ENCODE assay signal across 23 mouse cellular contexts in the genomic region with DNA sequence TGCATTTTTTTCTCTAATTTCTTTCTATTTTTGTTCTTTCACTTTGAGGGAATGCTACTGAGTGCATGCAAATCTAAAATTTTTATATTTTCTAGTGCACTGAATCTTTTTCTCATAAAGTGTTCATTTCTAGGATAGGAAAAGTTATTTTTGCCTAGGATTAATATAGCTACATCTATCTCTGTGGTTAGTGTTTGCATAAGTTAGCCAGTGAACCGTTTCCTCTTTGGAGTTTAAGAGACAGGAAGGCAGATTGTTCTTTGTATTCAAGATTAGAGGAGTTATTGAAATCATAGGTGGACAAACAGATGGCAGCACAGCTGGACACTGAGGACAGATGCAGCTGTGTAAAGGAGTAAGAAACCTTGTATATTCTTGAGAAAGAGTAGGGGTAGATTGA. TPM values are rescaled to one million over a fixed set of nuclear protein-coding genes. Genes with fewer than 3 reads are reported as not detected.
"Had no signal": no experiment of that assay in that cellular context is flagged by ENCODE, and none has a peak within 500 bp of the region (broad histone marks: within the 10 kb centered on the region; RNA-seq: fewer than 3 reads in every experiment).

No protein-coding gene starts in this region.

- H3K4me1 ChIP-seq: midbrain, embryonic 13.5 days; neural tube, embryonic 13.5 days; neural tube, embryonic 15.5 days; stomach, embryonic 15.5 days had no signal

- H3K36me3 ChIP-seq: midbrain, embryonic 13.5 days; neural tube, embryonic 13.5 days; neural tube, embryonic 15.5 days; stomach, embryonic 15.5 days had no signal

- H3K9ac ChIP-seq: liver, embryonic 14.5 days; lung, embryonic 14.5 days; midbrain, embryonic 13.5 days; neural tube, embryonic 13.5 days; neural tube, embryonic 15.5 days; stomach, embryonic 15.5 days had no signal

- H3K27ac ChIP-seq: liver, embryonic 14.5 days; midbrain, embryonic 13.5 days; neural tube, embryonic 13.5 days; neural tube, embryonic 15.5 days; stomach, embryonic 15.5 days; stomach, postnatal 0 days had no signal

- H3K27me3 ChIP-seq: megakaryocyte, embryonic 14.5 days; midbrain, embryonic 13.5 days; neural tube, embryonic 13.5 days; neural tube, embryonic 15.5 days; stomach, embryonic 15.5 days had no signal

- H3K9me3 ChIP-seq: megakaryocyte, embryonic 14.5 days; midbrain, embryonic 13.5 days; neural tube, embryonic 13.5 days; neural tube, embryonic 15.5 days; stomach, embryonic 15.5 days had no signal

- H3K4me3 ChIP-seq: megakaryocyte, embryonic 14.5 days; midbrain, embryonic 13.5 days; myocyte; neural tube, embryonic 13.5 days; neural tube, embryonic 15.5 days; stomach, embryonic 15.5 days had no signal

- ATAC-seq: midbrain, embryonic 13.5 days; midbrain, embryonic 16.5 days had no signal

- H3K4me2 ChIP-seq: lung, embryonic 14.5 days; midbrain, embryonic 11.5 days; midbrain, embryonic 13.5 days; neural tube, embryonic 13.5 days; neural tube, embryonic 15.5 days; stomach, embryonic 15.5 days had no signal

- DNase-seq: lung, adult 18-20 months; lung, embryonic 14.5 days; lung, postnatal 10 days; lung, postnatal 4 days; right cerebral cortex, postnatal 14 days; thymus, adult 2 months; thymus, postnatal 25 days; thymus, postnatal 4 days had no signal

RNA-seq across cellular contexts. Expression of a gene that starts 36.7 kb away (rescaled TPM):
- polyA plus RNA-seq: liver, embryonic 14.5 days; liver, embryonic 16.5 days; lung, embryonic 14.5 days; lung, embryonic 16.5 days; midbrain, embryonic 11.5 days; midbrain, embryonic 13.5 days; midbrain, embryonic 16.5 days; myocyte; neural tube, embryonic 11.5 days; neural tube, embryonic 13.5 days; neural tube, embryonic 15.5 days; stomach, embryonic 15.5 days; stomach, postnatal 0 days; testis, adult 2 months; thymus, adult 2 months; urinary bladder, adult 2 months had no signal

RNA-seq across cellular contexts. Expression of a gene that starts 55.6 kb away (rescaled TPM):
- polyA plus RNA-seq: lung, embryonic 14.5 days; midbrain, embryonic 11.5 days had no signal

RNA-seq across cellular contexts. Expression of a gene that starts 58.7 kb away (rescaled TPM):
- polyA plus RNA-seq: liver, embryonic 16.5 days; lung, embryonic 14.5 days; lung, embryonic 16.5 days; midbrain, embryonic 11.5 days; midbrain, embryonic 13.5 days; midbrain, embryonic 16.5 days; neural tube, embryonic 11.5 days; neural tube, embryonic 13.5 days; stomach, embryonic 15.5 days; testis, adult 2 months; thymus, adult 2 months had no signal
